Mouse (Mus musculus) MEL (cell line): ENCODE data around the gene Gas7.

Experiments used
- BHLHE40 ChIP-seq: IDR thresholded peaks from 2 replicates; pipeline ENCODE4 v1.6.1; 2012; ENCODE audit warnings: low read depth, mild to moderate bottlenecking, inconsistent platforms, low read length, improper control_type of control experiment, borderline replicate concordance
- CTCF ChIP-seq, 3 experiments: IDR thresholded peaks in 2 of 3; conservative IDR thresholded peaks in 1 of 3; 2 replicates each; pipeline ENCODE4 v1.5.1; 2011 to 2012; ENCODE audit warnings: low read length in 3 of 3, low read depth in 2 of 3, mild to moderate bottlenecking in 2 of 3, improper control_type of control experiment in 1 of 3, inconsistent platforms in 1 of 3, mixed read lengths in 1 of 3, moderate library complexity in 1 of 3; ENCODE audit not compliant: control insufficient read depth in 1 of 3, insufficient read depth in 1 of 3, poor library complexity in 1 of 3, severe bottlenecking in 1 of 3
- MAFK ChIP-seq: IDR thresholded peaks from 2 replicates; pipeline ENCODE4 v1.6.1; 2011; ENCODE audit warnings: low read depth, mild to moderate bottlenecking, low read length, improper control_type of control experiment, borderline replicate concordance
- POLR2A ChIP-seq, 2 experiments: IDR thresholded peaks; 2 replicates each; pipeline ENCODE4 v1.6.1; 2011 to 2012; ENCODE audit warnings: low read length in 2 of 2, mild to moderate bottlenecking in 2 of 2, control low read depth in 1 of 2, improper control_type of control experiment in 1 of 2, low read depth in 1 of 2, moderate library complexity in 1 of 2; ENCODE audit not compliant: control insufficient read depth in 1 of 2, insufficient read depth in 1 of 2, poor library complexity in 1 of 2
- SIN3A ChIP-seq: IDR thresholded peaks from 2 replicates; pipeline ENCODE4 v1.6.1; 2012; ENCODE audit warnings: low read length, improper control_type of control experiment, inconsistent platforms
- SMC3 ChIP-seq: IDR thresholded peaks from 2 replicates; pipeline ENCODE4 v1.6.1; 2011; ENCODE audit warnings: low read depth, low read length, improper control_type of control experiment
- TAL1 ChIP-seq: IDR thresholded peaks from 2 replicates; pipeline ENCODE4 v1.6.1; 2012; ENCODE audit warnings: mild to moderate bottlenecking, inconsistent platforms, low read length, moderate library complexity, mixed read lengths

GRCm38 (mm10) chr11:67640299-67640698 lies 185.1 kb downstream of the Gas7 start:
- no peak for TF ChIP-seq SIN3A
- TF ChIP-seq CTCF (IDR thresholded peaks at IDR 0.05 in 2 of 3, conservative IDR thresholded peaks at IDR 0.05 in 1 of 3; ENCODE audit: control insufficient read depth in 1 of 3, insufficient read depth in 1 of 3, low read depth in 2 of 3, low read length in 3 of 3, poor library complexity in 1 of 3, severe bottlenecking in 1 of 3) = no peak
- no peak for TF ChIP-seq SMC3
- TF ChIP-seq TAL1 = no peak
- TF ChIP-seq POLR2A (IDR thresholded peaks at IDR 0.05; ENCODE audit: control insufficient read depth in 1 of 2, insufficient read depth in 1 of 2, low read depth in 1 of 2, low read length in 2 of 2, poor library complexity in 1 of 2) = no peak
- TF ChIP-seq MAFK = no peak
- TF ChIP-seq BHLHE40 = no peak
